Comparison of ENCODE assay signal across 9 mouse cellular contexts in the genomic region with DNA sequence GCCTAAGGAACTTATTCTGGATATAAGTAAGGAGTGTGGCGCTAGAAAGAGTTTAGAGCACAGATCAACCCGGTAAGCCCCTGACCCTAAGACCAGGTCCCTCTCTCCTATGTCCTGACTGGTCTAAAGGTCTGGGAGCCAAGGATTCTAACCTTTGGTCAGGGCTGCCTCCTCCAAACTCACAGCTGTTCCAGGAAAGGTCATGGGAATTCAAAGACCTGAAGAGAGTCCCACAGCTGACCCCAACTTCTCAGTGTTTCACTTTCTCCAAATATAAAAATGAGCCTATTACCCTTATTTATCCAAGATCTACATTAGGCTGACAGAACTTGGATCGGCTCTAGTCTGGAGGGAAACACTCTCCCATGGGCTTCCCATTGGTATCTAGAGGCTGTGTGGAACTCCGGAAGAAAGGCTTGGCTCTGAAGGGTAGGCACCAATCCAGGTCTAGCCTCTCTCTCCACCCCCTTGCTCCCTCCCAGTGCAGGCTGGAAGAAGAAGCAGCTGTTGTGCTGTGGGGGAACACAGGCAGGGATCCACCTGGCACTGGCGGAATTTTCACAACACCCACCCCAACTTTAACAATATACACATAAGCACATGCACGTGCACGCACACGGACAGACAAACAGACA. TPM values are rescaled to one million over a fixed set of nuclear protein-coding genes. Genes with fewer than 3 reads are reported as not detected.
DNase-seq lines count a peak whose midpoint lies in the region; ATAC-seq and TF ChIP-seq lines count a peak whose summit lies in the region.
"Had no signal": no experiment of that assay in that cellular context is flagged by ENCODE, and none has a peak within 500 bp of the region (broad histone marks: within the 10 kb centered on the region; RNA-seq: fewer than 3 reads in every experiment).

No protein-coding gene starts in this region.

- WGBS in forebrain, embryonic 13.5 days = 79% methylated on average over 8 of the region's 8 CpGs
- WGBS in forebrain, embryonic 12.5 days = 85% methylated on average over 8 of the region's 8 CpGs
- WGBS in heart, embryonic 12.5 days = 68% methylated on average over 8 of the region's 8 CpGs

- H3K4me1 ChIP-seq in forebrain, embryonic 13.5 days = 0 out of 2 replicates have a peak, but pooled peaks cover 5% of the 10 kb centered on the region
- H3K4me1 ChIP-seq in forebrain, embryonic 12.5 days = no peaks in the 10 kb centered on the region
- peaks cover 8% of the 10 kb centered on the region; the same call in 1 of the 2 replicates for H3K4me1 ChIP-seq in heart, embryonic 12.5 days (replicated peaks)

- DNase-seq in brain, embryonic 14.5 days (ENCODE audit: low read depth) = peak; percentile 70
- peak; percentile 64 to 73 for DNase-seq in layer of hippocampus, adult 2 months (ENCODE audit: low spot score in 2 of 2)
- DNase-seq in spleen, postnatal 4 days (ENCODE audit: low spot score in 2 of 2) = no peak
- no peak for DNase-seq in cerebellum, postnatal 36 days

- no peak overlapping the region for H3K27ac ChIP-seq in forebrain, embryonic 13.5 days
- no peak overlapping the region for H3K27ac ChIP-seq in forebrain, embryonic 12.5 days
- H3K27ac ChIP-seq in heart, embryonic 12.5 days (ENCODE audit: poor library complexity, severe bottlenecking) = no peak overlapping the region
- H3K27ac ChIP-seq in layer of hippocampus, adult 2 months = peak overlapping the region; percentile 89
- H3K27ac ChIP-seq: embryonic facial prominence, embryonic 12.5 days had no signal

- no peak overlapping the region for H3K4me3 ChIP-seq in forebrain, embryonic 13.5 days
- H3K4me3 ChIP-seq in forebrain, embryonic 12.5 days (replicated peaks) = no peak overlapping the region
- no peak overlapping the region for H3K4me3 ChIP-seq in heart, embryonic 12.5 days
- H3K4me3 ChIP-seq in layer of hippocampus, adult 2 months = no peak overlapping the region; the same call in 1 of the 2 replicates
- H3K4me3 ChIP-seq in myocyte = peak overlapping the region; percentile 10
- H3K4me3 ChIP-seq: embryonic facial prominence, embryonic 12.5 days had no signal

- H3K27me3 ChIP-seq in forebrain, embryonic 13.5 days = no peaks in the 10 kb centered on the region
- no peaks in the 10 kb centered on the region for H3K27me3 ChIP-seq in forebrain, embryonic 12.5 days
- no peaks in the 10 kb centered on the region for H3K27me3 ChIP-seq in heart, embryonic 12.5 days (replicated peaks)
- no peaks in the 10 kb centered on the region for H3K27me3 ChIP-seq in myocyte (ENCODE audit: control insufficient read depth, insufficient read depth, insufficient read length)
- H3K27me3 ChIP-seq: embryonic facial prominence, embryonic 12.5 days had no signal

- H3K9me3 ChIP-seq in forebrain, embryonic 13.5 days (replicated peaks) = no peaks in the 10 kb centered on the region
- no peaks in the 10 kb centered on the region for H3K9me3 ChIP-seq in forebrain, embryonic 12.5 days
- H3K9me3 ChIP-seq in heart, embryonic 12.5 days (replicated peaks) = no peaks in the 10 kb centered on the region; the same call in 1 of the 2 replicates
- H3K9me3 ChIP-seq: embryonic facial prominence, embryonic 12.5 days had no signal

- no peak for TF ChIP-seq POLR2A in brain, embryonic 14.5 days (IDR thresholded peaks at IDR 0.05; ENCODE audit: borderline replicate concordance, extremely low read depth, insufficient read depth, insufficient read length, poor library complexity, severe bottlenecking)
- TF ChIP-seq POLR2A in myocyte (IDR thresholded peaks at IDR 0.05; ENCODE audit: insufficient read length, low read depth) = no peak

- no peak overlapping the region for H3K4me2 ChIP-seq in forebrain, embryonic 13.5 days
- H3K4me2 ChIP-seq in forebrain, embryonic 12.5 days = no peak overlapping the region
- no peak overlapping the region for H3K4me2 ChIP-seq in heart, embryonic 12.5 days
- H3K4me2 ChIP-seq in myocyte (ENCODE audit: low read depth) = peak overlapping the region; percentile 86
- H3K4me2 ChIP-seq: embryonic facial prominence, embryonic 12.5 days had no signal

- no peaks in the 10 kb centered on the region for H3K79me2 ChIP-seq in myocyte (ENCODE audit: control insufficient read depth, insufficient read depth)

- peak; percentile 41; the same call in 1 of the 2 replicates for ATAC-seq in forebrain, embryonic 13.5 days
- no peak for ATAC-seq in forebrain, embryonic 12.5 days (ENCODE audit: low FRiP score)
- no peak for ATAC-seq in heart, embryonic 12.5 days (ENCODE audit: insufficient number of reproducible peaks, low FRiP score)

- no peak overlapping the region for H3ac ChIP-seq in myocyte (ENCODE audit: control insufficient read depth, insufficient read length)

- no peaks in the 10 kb centered on the region for H3K36me3 ChIP-seq in forebrain, embryonic 13.5 days (ENCODE audit: poor library complexity, severe bottlenecking)
- no peaks in the 10 kb centered on the region for H3K36me3 ChIP-seq in forebrain, embryonic 12.5 days (replicated peaks)
- no peaks in the 10 kb centered on the region for H3K36me3 ChIP-seq in heart, embryonic 12.5 days
- H3K36me3 ChIP-seq in myocyte (ENCODE audit: control insufficient read depth, insufficient read depth) = no peaks in the 10 kb centered on the region
- H3K36me3 ChIP-seq: embryonic facial prominence, embryonic 12.5 days had no signal

- no peak overlapping the region for H3K9ac ChIP-seq in forebrain, embryonic 13.5 days
- H3K9ac ChIP-seq in forebrain, embryonic 12.5 days = no peak overlapping the region
- H3K9ac ChIP-seq in heart, embryonic 12.5 days = peak overlapping the region; percentile 22; the same call in 1 of the 2 replicates
- H3K9ac ChIP-seq: embryonic facial prominence, embryonic 12.5 days had no signal

- no peak for TF ChIP-seq CTCF in brain, embryonic 14.5 days (IDR thresholded peaks at IDR 0.05; ENCODE audit: borderline replicate concordance, extremely low read depth, insufficient read depth, insufficient read length)
- TF ChIP-seq CTCF in layer of hippocampus, adult 2 months (conservative IDR thresholded peaks at IDR 0.05) = no peak

TF ChIP-seq in myocyte, 11 proteins besides CTCF, POLR2A, EP300 and RAD21:
- TF ChIP-seq MYOD1 (IDR thresholded peaks at IDR 0.05; ENCODE audit: control insufficient read depth in 1 of 3, insufficient read length in 2 of 3, low read depth in 2 of 3) (peak in 1 of 3 experiments; percentile 63), USF1 (IDR thresholded peaks at IDR 0.05; ENCODE audit: low read depth) (no peak), MYOG (IDR thresholded peaks at IDR 0.05; ENCODE audit: control insufficient read depth in 1 of 3, insufficient read depth in 1 of 3, insufficient read length in 2 of 3, low read depth in 2 of 3) (peak in 1 of 3 experiments; percentile 58)

RNA-seq across cellular contexts. Expression of a gene that starts 6.9 kb away (rescaled TPM):
- not detected in 2 replicates for polyA plus RNA-seq in forebrain, embryonic 13.5 days (2015; fragmentation: Nextera tagmentation; extraction: Ambion mirVana)
- polyA plus RNA-seq in forebrain, embryonic 12.5 days (2016; fragmentation: Nextera tagmentation; extraction: Ambion mirVana) = not detected in 2 replicates
- not detected in 2 replicates for polyA plus RNA-seq in brain, embryonic 14.5 days (2012; rRNA removed)
- not detected in 2 replicates for polyA plus RNA-seq in heart, embryonic 12.5 days (2016; fragmentation: Nextera tagmentation; extraction: Ambion mirVana)
- total RNA-seq in layer of hippocampus, adult 2 months (2021) = not detected
- not detected for polyA plus RNA-seq in myocyte (2012; fragmentation: generic; extraction: Trizol)
- polyA plus RNA-seq: embryonic facial prominence, embryonic 12.5 days had no signal

RNA-seq across cellular contexts. Expression of a gene that starts 11.2 kb away (rescaled TPM):
- polyA plus RNA-seq in forebrain, embryonic 13.5 days (2015; fragmentation: Nextera tagmentation; extraction: Ambion mirVana) = not detected in 2 replicates
- not detected in 2 replicates for polyA plus RNA-seq in forebrain, embryonic 12.5 days (2016; fragmentation: Nextera tagmentation; extraction: Ambion mirVana)
- polyA plus RNA-seq in brain, embryonic 14.5 days (2012; rRNA removed) = not detected in 2 replicates
- not detected in 2 replicates for polyA plus RNA-seq in heart, embryonic 12.5 days (2016; fragmentation: Nextera tagmentation; extraction: Ambion mirVana)
- not detected for total RNA-seq in layer of hippocampus, adult 2 months (2021)
- polyA plus RNA-seq in myocyte (2012; fragmentation: generic; extraction: Trizol) = not detected
- polyA plus RNA-seq: embryonic facial prominence, embryonic 12.5 days had no signal

RNA-seq across cellular contexts. Expression of a gene that starts 15.5 kb away (rescaled TPM):
- polyA plus RNA-seq in forebrain, embryonic 13.5 days (2015; fragmentation: Nextera tagmentation; extraction: Ambion mirVana) = 98.2 and 99.0 TPM in 2 replicates
- polyA plus RNA-seq in forebrain, embryonic 12.5 days (2016; fragmentation: Nextera tagmentation; extraction: Ambion mirVana) = 34.2 and 41.1 TPM in 2 replicates
- 80.5 and 115 TPM in 2 replicates for polyA plus RNA-seq in brain, embryonic 14.5 days (2012; rRNA removed)
- polyA plus RNA-seq in heart, embryonic 12.5 days (2016; fragmentation: Nextera tagmentation; extraction: Ambion mirVana) = 224 and 228 TPM in 2 replicates
- 100 to 1,000 TPM; 894 to 934 TPM for total RNA-seq in layer of hippocampus, adult 2 months (2021)
- 31.8 TPM for polyA plus RNA-seq in myocyte (2012; fragmentation: generic; extraction: Trizol)

RNA-seq across cellular contexts. Expression of a gene that starts 36.7 kb away (rescaled TPM):
- 1.3 and 1.5 TPM in 2 replicates for polyA plus RNA-seq in forebrain, embryonic 13.5 days (2015; fragmentation: Nextera tagmentation; extraction: Ambion mirVana)
- 1.3 and 1.7 TPM in 2 replicates for polyA plus RNA-seq in forebrain, embryonic 12.5 days (2016; fragmentation: Nextera tagmentation; extraction: Ambion mirVana)
- polyA plus RNA-seq in brain, embryonic 14.5 days (2012; rRNA removed) = 12.1 and 15.3 TPM in 2 replicates
- polyA plus RNA-seq in heart, embryonic 12.5 days (2016; fragmentation: Nextera tagmentation; extraction: Ambion mirVana) = 0.20 and 0.44 TPM in 2 replicates
- total RNA-seq in layer of hippocampus, adult 2 months (2021) = 10 to 100 TPM in 1 of 2 experiments, 1 to 10 TPM in 1; 8.2 to 10.1 TPM
- polyA plus RNA-seq in myocyte (2012; fragmentation: generic; extraction: Trizol) = 0.12 TPM

RNA-seq across cellular contexts. Expression of a gene that starts 44.8 kb away (rescaled TPM):
- polyA plus RNA-seq in forebrain, embryonic 13.5 days (2015; fragmentation: Nextera tagmentation; extraction: Ambion mirVana) = 60.5 and 76.5 TPM in 2 replicates
- 58.2 and 66.0 TPM in 2 replicates for polyA plus RNA-seq in forebrain, embryonic 12.5 days (2016; fragmentation: Nextera tagmentation; extraction: Ambion mirVana)
- 64.9 and 76.0 TPM in 2 replicates for polyA plus RNA-seq in brain, embryonic 14.5 days (2012; rRNA removed)
- polyA plus RNA-seq in heart, embryonic 12.5 days (2016; fragmentation: Nextera tagmentation; extraction: Ambion mirVana) = 39.7 and 40.4 TPM in 2 replicates
- 10 to 100 TPM; 31.6 to 40.5 TPM for total RNA-seq in layer of hippocampus, adult 2 months (2021)
- polyA plus RNA-seq in myocyte (2012; fragmentation: generic; extraction: Trizol) = 24.1 TPM

Comparison
In these comparisons a context has a peak if more than half of its experiments do, and no peak if none do; other contexts are left out.
1. DNase-seq: peak in brain, embryonic 14.5 days (single experiment) and layer of hippocampus, adult 2 months (2 of 2); none in spleen, postnatal 4 days (0 of 2) and cerebellum, postnatal 36 days (0 of 2).